Comparison of ENCODE assay signal across 33 mouse cellular contexts in the genomic region with DNA sequence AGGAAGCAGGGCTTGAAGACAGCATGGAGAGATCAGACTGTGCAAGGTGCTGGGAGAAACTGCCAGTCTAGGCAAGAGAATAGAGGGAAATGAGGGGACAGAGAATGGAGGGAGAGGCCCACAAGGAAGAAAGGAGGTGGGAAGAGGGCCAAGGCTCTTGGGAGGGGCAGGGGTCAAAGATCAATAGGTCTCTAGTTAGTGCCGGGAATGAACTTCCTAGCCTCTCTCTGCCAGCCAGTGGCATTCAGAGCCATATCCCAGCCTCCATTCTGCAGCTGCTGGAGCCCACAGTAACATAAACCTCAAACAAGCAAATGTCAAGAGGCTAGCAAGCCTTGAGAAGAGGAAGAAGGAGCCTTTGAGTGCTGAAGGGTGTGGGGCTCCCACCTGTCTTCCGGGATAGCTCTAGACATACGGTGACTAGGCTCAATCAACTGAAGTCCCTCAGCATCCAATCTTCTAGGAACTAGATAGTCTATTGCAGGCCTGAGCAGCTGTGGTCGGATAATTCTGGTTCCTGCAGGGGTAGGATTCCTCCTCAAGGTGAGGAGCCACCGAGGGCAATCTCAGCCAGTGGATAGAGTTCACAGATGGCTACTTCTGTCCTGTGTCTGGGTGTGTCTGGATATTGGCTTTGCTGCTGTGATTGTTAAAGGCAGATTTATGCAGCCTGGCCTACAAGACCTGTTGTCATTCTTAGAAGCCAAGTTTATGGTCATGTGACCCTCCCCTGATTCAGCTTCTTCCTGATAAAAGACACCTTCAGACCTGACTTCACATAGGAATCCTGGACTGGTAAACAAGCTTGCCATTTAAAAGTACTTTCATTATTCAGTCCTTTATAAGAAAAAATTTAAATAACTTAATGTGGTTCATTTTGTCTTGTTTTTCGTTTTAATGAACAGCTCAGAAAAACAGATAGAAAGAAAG. TPM values are rescaled to one million over a fixed set of nuclear protein-coding genes. Genes with fewer than 3 reads are reported as not detected.
A peak's percentile ranks its signal among the peaks of the same experiment; 100 is the strongest.
DNase-seq lines count a peak whose midpoint lies in the region; ATAC-seq and TF ChIP-seq lines count a peak whose summit lies in the region.
"Had no signal": no experiment of that assay in that cellular context is flagged by ENCODE, and none has a peak within 500 bp of the region (broad histone marks: within the 10 kb centered on the region; RNA-seq: fewer than 3 reads in every experiment).

A gene (minus strand): TSS at position 132 of the 930 bp plus-strand sequence.

- H3K27me3 ChIP-seq in kidney, embryonic 14.5 days (ENCODE audit: control insufficient read depth, insufficient read depth, low read length) = no peaks in the 10 kb centered on the region
- no peaks in the 10 kb centered on the region for H3K27me3 ChIP-seq in ES-Bruce4 (ENCODE audit: control insufficient read depth, insufficient read depth, low read length, poor library complexity, severe bottlenecking)
- H3K27me3 ChIP-seq: stomach, embryonic 15.5 days had no signal

- H3K9ac ChIP-seq in kidney, embryonic 14.5 days (ENCODE audit: low read depth, low read length) = no peak within 1 kb of the TSS
- H3K9ac ChIP-seq in ES-Bruce4 (ENCODE audit: low read depth, poor library complexity, severe bottlenecking) = no peak within 1 kb of the TSS
- H3K9ac ChIP-seq: embryonic facial prominence, embryonic 15.5 days; forebrain, embryonic 15.5 days; hindbrain, embryonic 13.5 days; limb, embryonic 13.5 days; liver, embryonic 12.5 days; lung, embryonic 14.5 days; neural tube, embryonic 15.5 days; stomach, embryonic 15.5 days had no signal

- peak; percentile 45 to 62 for DNase-seq in kidney, adult 8-10 months
- peak; percentile 86 for DNase-seq in ZHBTc4 (ENCODE audit: low read depth, low spot score)
- peak; percentile 64 to 70 for DNase-seq in kidney, postnatal 36 days
- DNase-seq in gastrocnemius, postnatal 36 days = no peak
- DNase-seq in thymus, postnatal 25 days = no peak
- DNase-seq: cerebellum, adult 11 months; cerebellum, adult 9-11 months; heart, postnatal 36 days; layer of hippocampus, adult 9-11 months; lung, embryonic 14.5 days; right cerebral cortex, adult 18-20 months; right cerebral cortex, postnatal 4 days; thymus, postnatal 4 days had no signal

- H3K4me1 ChIP-seq in kidney, embryonic 14.5 days (ENCODE audit: control insufficient read depth, insufficient read depth, low read length) = no peaks in the 10 kb centered on the region
- H3K4me1 ChIP-seq in ES-Bruce4 (ENCODE audit: control insufficient read depth, insufficient read depth, low read length) = no peaks in the 10 kb centered on the region
- H3K4me1 ChIP-seq: embryonic facial prominence, embryonic 15.5 days; forebrain, embryonic 15.5 days; hindbrain, embryonic 13.5 days; liver, embryonic 12.5 days; neural tube, embryonic 15.5 days; stomach, embryonic 15.5 days had no signal

- no peak within 1 kb of the TSS for H3K4me2 ChIP-seq in kidney, embryonic 14.5 days (replicated peaks; ENCODE audit: low read depth, low read length)
- H3K4me2 ChIP-seq: embryonic facial prominence, embryonic 15.5 days; forebrain, embryonic 15.5 days; hindbrain, embryonic 13.5 days; limb, embryonic 13.5 days; liver, embryonic 12.5 days; lung, embryonic 14.5 days; midbrain, embryonic 11.5 days; neural tube, embryonic 15.5 days; stomach, embryonic 15.5 days had no signal

- no peak for TF ChIP-seq POLR2A in ES-Bruce4 (IDR thresholded peaks at IDR 0.05; ENCODE audit: insufficient read depth, low read length)

- no peak for ATAC-seq in kidney, embryonic 14.5 days (ENCODE audit: low FRiP score, low TSS enrichment)
- ATAC-seq in megakaryocyte, adult 5-6 weeks (ENCODE audit: poor library complexity, severe bottlenecking) = no peak
- ATAC-seq: forebrain, embryonic 15.5 days; liver, embryonic 12.5 days had no signal

- no peaks in the 10 kb centered on the region for H3K9me3 ChIP-seq in kidney, embryonic 14.5 days (ENCODE audit: control insufficient read depth, low read length)
- no peaks in the 10 kb centered on the region for H3K9me3 ChIP-seq in ES-Bruce4 (replicated peaks; ENCODE audit: control insufficient read depth, insufficient read depth, low read length, poor library complexity, severe bottlenecking)
- H3K9me3 ChIP-seq: embryonic facial prominence, embryonic 15.5 days; forebrain, embryonic 15.5 days; hindbrain, embryonic 13.5 days; limb, embryonic 13.5 days; liver, embryonic 12.5 days; neural tube, embryonic 15.5 days; stomach, embryonic 15.5 days had no signal

- no peak within 1 kb of the TSS for H3K4me3 ChIP-seq in kidney, embryonic 14.5 days (ENCODE audit: low read length)
- H3K4me3 ChIP-seq in ES-Bruce4 (ENCODE audit: low read depth, low read length) = no peak within 1 kb of the TSS
- H3K4me3 ChIP-seq: embryonic facial prominence, embryonic 15.5 days; forebrain, embryonic 15.5 days; hindbrain, embryonic 13.5 days; limb, embryonic 13.5 days; liver, embryonic 12.5 days; neural tube, embryonic 15.5 days; stomach, embryonic 15.5 days had no signal

- WGBS in kidney, embryonic 14.5 days = 64% methylated on average over 6 of the region's 6 CpGs

- TF ChIP-seq CTCF in ES-Bruce4 (IDR thresholded peaks at IDR 0.05; ENCODE audit: low read depth, low read length) = no peak

- intact Hi-C loops in gastrocnemius, postnatal 36 days (cut with DNase I) = no loop called here

- 0 out of 2 replicates have a peak, but pooled peaks have one; percentile 25 for TF ChIP-seq EP300 in ES-Bruce4 (IDR thresholded peaks at IDR 0.05; ENCODE audit: insufficient read depth, low read depth, low read length)

- no peaks in the 10 kb centered on the region for H3K36me3 ChIP-seq in kidney, embryonic 14.5 days (ENCODE audit: control insufficient read depth, insufficient read depth, low read length)
- H3K36me3 ChIP-seq in ES-Bruce4 (ENCODE audit: control insufficient read depth, insufficient read depth, low read length, poor library complexity, severe bottlenecking) = no peaks in the 10 kb centered on the region
- H3K36me3 ChIP-seq: embryonic facial prominence, embryonic 15.5 days; forebrain, embryonic 15.5 days; hindbrain, embryonic 13.5 days; limb, embryonic 13.5 days; liver, embryonic 12.5 days; neural tube, embryonic 15.5 days; stomach, embryonic 15.5 days had no signal

- no peak within 1 kb of the TSS for H3K27ac ChIP-seq in kidney, embryonic 14.5 days (ENCODE audit: low read depth, low read length)
- no peak within 1 kb of the TSS for H3K27ac ChIP-seq in ES-Bruce4 (ENCODE audit: insufficient read depth, low read length)
- H3K27ac ChIP-seq: embryonic facial prominence, embryonic 15.5 days; forebrain, embryonic 15.5 days; hindbrain, embryonic 13.5 days; limb, embryonic 13.5 days; liver, embryonic 12.5 days; neural tube, embryonic 15.5 days; stomach, embryonic 15.5 days had no signal

RNA-seq across cellular contexts. Expression of the gene that starts here (rescaled TPM):
- polyA plus RNA-seq in kidney, embryonic 14.5 days (2014; fragmentation: Nextera tagmentation; extraction: Ambion mirVana) = 0.28 and 0.94 TPM in 2 replicates
- polyA plus RNA-seq in ES-Bruce4 (2011; ENCODE audit: insufficient read depth, insufficient read length, low read depth, missing spikeins) = not detected in 2 replicates
- not detected for total RNA-seq in gastrocnemius, postnatal 36 days (2021)
- not detected in 2 replicates for total RNA-seq in megakaryocyte, adult 5-6 weeks (2015)
- total RNA-seq in megakaryocyte, adult 5-6 weeks (2017) = not detected in 2 replicates
- total RNA-seq: adrenal gland, adult 18-20 months; adrenal gland, postnatal 4 days; common myeloid progenitor, adult 5-6 weeks; gastrocnemius, postnatal 4 days; heart, adult 8-10 months; heart, postnatal 36 days; left cerebral cortex, adult 18-20 months; left cerebral cortex, postnatal 25 days; midbrain, postnatal 0 days had no signal
- polyA plus RNA-seq: forebrain, embryonic 15.5 days; heart, embryonic 14.5 days; hindbrain, embryonic 13.5 days; limb, embryonic 13.5 days; liver, embryonic 12.5 days; midbrain, embryonic 11.5 days; midbrain, postnatal 0 days; neural tube, embryonic 15.5 days had no signal

Comparison
In these comparisons a context has a peak if more than half of its experiments do, and no peak if none do; other contexts are left out.
1. DNase-seq: peak in kidney, adult 8-10 months (2 of 2), ZHBTc4 (single experiment) and kidney, postnatal 36 days (2 of 2); none in gastrocnemius, postnatal 36 days (0 of 2) and thymus, postnatal 25 days (single experiment).